Mouse (Mus musculus) heart, postnatal 0 days (tissue): ENCODE results near the gene Ncf4. TPM values are rescaled to one million over a fixed set of nuclear protein-coding genes. Genes with fewer than 3 reads are reported as not detected.

Source experiments
- ATAC-seq: fragments of 200-750 bp; cut with Nextera tagmentation; 2 replicates; pipeline ENCODE4 v1.8.0; 2017; ENCODE audit warnings: low read depth, moderate number of reproducible peaks, moderate library complexity; ENCODE audit not compliant: insufficient read depth
- DNase-seq: peaks from one replicate; pipeline ENCODE4 v3.0.0-alpha.2; 2016; ENCODE audit warnings: low spot score
- H3K27ac ChIP-seq: fragments of 300-500 bp; sonication (generic); 2 replicates; pipeline ENCODE4 v1.5.1; 2014; ENCODE audit warnings: low read depth, mild to moderate bottlenecking
- H3K27me3 ChIP-seq: fragments of 300-500 bp; sonication (generic); 2 replicates; pipeline ENCODE4 v1.6.1; 2014; ENCODE audit warnings: low read length, mixed read lengths; ENCODE audit not compliant: control insufficient read depth, insufficient read depth
- H3K36me3 ChIP-seq: fragments of 300-500 bp; sonication (generic); replicated peaks from 2 replicates; pipeline ENCODE4 v1.6.1; 2014; ENCODE audit warnings: low read length, mixed read lengths; ENCODE audit not compliant: control insufficient read depth, insufficient read depth
- H3K4me1 ChIP-seq: fragments of 300-500 bp; sonication (generic); 2 replicates; pipeline ENCODE4 v1.6.1; 2014; ENCODE audit warnings: antibody characterized with exemption; ENCODE audit not compliant: control insufficient read depth, insufficient read depth
- H3K4me2 ChIP-seq: fragments of 300-500 bp; sonication (generic); 2 replicates; pipeline ENCODE4 v1.6.1; 2014; ENCODE audit warnings: low read depth, mild to moderate bottlenecking, low read length, moderate library complexity
- H3K4me3 ChIP-seq: fragments of 300-500 bp; sonication (generic); 2 replicates; pipeline ENCODE4 v1.5.1; 2014; ENCODE audit warnings: low read depth, low read length
- H3K9ac ChIP-seq: fragments of 300-500 bp; sonication (generic); replicated peaks from 2 replicates; pipeline ENCODE4 v1.6.1; 2014; ENCODE audit warnings: low read depth, low read length, mixed read lengths
- H3K9me3 ChIP-seq: fragments of 300-500 bp; sonication (generic); replicated peaks from 2 replicates; pipeline ENCODE4 v1.6.1; 2016; ENCODE audit warnings: low read length; ENCODE audit not compliant: control insufficient read depth
- CTCF ChIP-seq: IDR thresholded peaks from 2 replicates; pipeline ENCODE4 v1.5.1; 2016; ENCODE audit warnings: antibody characterized with exemption, control low read depth, low read depth
- EP300 ChIP-seq: IDR thresholded peaks from 2 replicates; pipeline ENCODE4 v1.6.1; 2016; ENCODE audit warnings: antibody characterized with exemption, low read depth
- WGBS: fragments of 180-500 bp; shearing (Covaris S2); extraction: QIAGEN DNeasy Blood & Tissue Kit; methylation state at CpG from one replicate; pipeline ENCODE4 v1.1.7; 2014; 5-methylcytosine and 5-hydroxymethylcytosine counted together
- polyA plus RNA-seq: library from polyadenylated mRNA; unstranded; fragments of >200 nt; fragmentation: Nextera tagmentation; extraction: Ambion mirVana; gene quantifications from 2 replicates; pipeline ENCODE4 v1.2.1, GENCODE M21; 2015
- total RNA-seq: library from RNA; depleted of rRNA; stranded (reverse); fragments of >200 nt; gene quantifications from 2 replicates; pipeline ENCODE4 v1.2.3, GENCODE M21; 2014; ENCODE audit warnings: low replicate concordance

Gene Ncf4
- total and polyA plus RNA-seq, 2 experiments from 2014 or later = 1.3 to 1.5 TPM

DNA sequence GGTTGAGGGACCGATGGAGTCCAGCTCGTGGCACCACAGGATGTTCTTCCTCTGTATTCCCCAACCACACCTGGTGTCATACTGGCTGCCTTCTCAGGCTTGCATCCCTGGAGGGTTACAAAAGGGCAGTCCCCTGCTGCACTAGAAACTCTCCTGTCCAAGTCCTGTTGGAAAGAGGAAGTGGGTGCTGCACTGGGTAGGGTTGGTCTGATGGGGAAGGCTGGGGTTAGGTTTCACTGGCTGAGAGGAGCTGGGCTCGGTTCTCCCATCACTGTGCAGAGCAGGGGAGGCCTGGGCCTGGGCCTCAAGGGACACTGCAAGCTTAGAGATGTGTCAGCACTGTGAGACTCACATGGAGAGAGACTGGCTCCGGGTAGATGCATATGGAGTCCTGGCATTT, 34.4 kb upstream of the Ncf4 start:
- Histone ChIP-seq H3K9me3 (no peaks in the 10 kb centered on the region), H3K9ac (no peak overlapping the region), H3K4me1 (no peaks in the 10 kb centered on the region), H3K27me3 (peaks cover 10% of the 10 kb centered on the region), H3K36me3 (no peaks in the 10 kb centered on the region), H3K4me3 (no peak overlapping the region), H3K27ac (no peak overlapping the region), H3K4me2 (no peak overlapping the region)
- 69% methylated on average over 4 of the region's 4 CpGs for whole genome bisulfite sequencing
- no peak for ATAC-seq
- DNase-seq = no peak
- TF ChIP-seq EP300 = no peak
- no peak for TF ChIP-seq CTCF

DNA sequence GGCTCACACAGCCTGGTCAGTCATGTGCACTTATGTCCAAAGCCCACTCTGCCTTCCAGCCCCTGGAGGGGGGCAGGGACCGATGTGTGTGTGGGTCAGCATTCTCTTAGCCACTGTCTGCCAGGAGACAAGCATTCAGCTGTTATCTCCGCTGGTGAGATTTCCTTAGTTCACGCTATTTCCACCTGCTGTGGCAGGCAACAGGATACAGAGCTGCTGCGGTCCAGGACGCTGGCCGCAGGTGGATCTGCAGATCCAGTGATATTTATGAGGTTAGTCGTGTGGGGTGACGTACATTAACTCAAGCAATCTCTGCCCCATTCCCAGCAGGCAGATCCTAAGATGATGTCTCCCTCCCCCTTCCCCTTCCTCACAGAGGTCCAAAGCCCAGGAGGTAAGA, 33.2 kb upstream of the Ncf4 start:
- no peaks in the 10 kb centered on the region for H3K36me3 ChIP-seq
- no peaks in the 10 kb centered on the region for H3K4me1 ChIP-seq
- TF ChIP-seq CTCF = no peak
- TF ChIP-seq EP300 = no peak
- H3K4me2 ChIP-seq = no peak overlapping the region
- H3K4me3 ChIP-seq = no peak overlapping the region
- no peak overlapping the region for H3K9ac ChIP-seq
- H3K27ac ChIP-seq = no peak overlapping the region
- H3K9me3 ChIP-seq = no peaks in the 10 kb centered on the region
- no peak for DNase-seq
- no peak for ATAC-seq
- no peaks in the 10 kb centered on the region for H3K27me3 ChIP-seq
- 67% methylated on average over 8 of the region's 8 CpGs for WGBS

DNA sequence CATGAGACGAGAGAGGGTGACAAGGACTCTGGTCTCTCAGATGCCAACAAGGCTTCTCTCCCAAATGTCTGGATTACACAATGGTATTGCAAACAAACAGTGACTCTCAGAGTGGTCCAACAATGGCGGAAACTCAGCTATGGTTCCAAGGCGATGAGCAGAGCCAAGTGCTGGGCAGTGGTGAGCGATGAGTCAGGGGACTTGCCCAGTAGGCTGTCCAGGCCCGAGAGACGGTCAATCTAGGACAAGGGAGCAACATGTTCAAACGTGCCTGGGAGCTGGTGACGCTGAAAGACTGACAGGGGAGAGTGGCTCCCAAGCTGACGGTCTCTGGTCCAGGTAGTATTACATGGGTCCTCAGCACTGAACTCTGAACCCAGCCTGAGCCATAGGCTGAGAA, 29.3 kb upstream of the Ncf4 start:
- H3K9ac ChIP-seq = no peak overlapping the region
- DNase-seq = no peak
- H3K27me3 ChIP-seq = no peaks in the 10 kb centered on the region
- no peak overlapping the region for H3K27ac ChIP-seq
- 70% methylated on average over 9 of the region's 9 CpGs for WGBS
- TF ChIP-seq EP300 (no peak), CTCF (no peak)
- H3K4me2 ChIP-seq = no peak overlapping the region
- H3K36me3 ChIP-seq = no peaks in the 10 kb centered on the region
- H3K4me1 ChIP-seq = no peaks in the 10 kb centered on the region
- ATAC-seq = no peak
- no peak overlapping the region for H3K4me3 ChIP-seq
- H3K9me3 ChIP-seq = no peaks in the 10 kb centered on the region

DNA sequence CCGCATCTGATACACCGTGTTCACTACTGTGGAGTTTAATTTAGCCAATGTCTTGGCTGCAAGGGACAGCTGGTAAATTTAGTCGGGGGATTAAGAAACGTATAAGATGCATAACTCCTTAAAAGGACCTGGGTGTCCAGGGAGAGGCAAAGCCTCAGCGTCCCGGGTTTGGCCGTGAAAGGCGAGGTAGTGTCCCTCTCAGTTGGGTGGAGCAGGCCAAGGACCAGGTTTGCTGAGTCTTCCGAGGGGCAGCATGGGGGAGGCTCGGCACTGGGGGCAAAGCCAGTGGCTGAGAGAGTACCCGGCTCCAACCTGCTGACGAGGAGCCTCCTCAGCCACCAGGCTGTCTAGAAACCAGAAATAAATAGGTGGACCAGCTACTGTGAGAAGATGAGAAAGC, 16.8 kb upstream of the Ncf4 start:
- no peak overlapping the region for H3K9ac ChIP-seq
- no peak overlapping the region for H3K4me2 ChIP-seq
- ATAC-seq (no peak), DNase-seq (no peak)
- no peak overlapping the region for H3K27ac ChIP-seq
- 82% methylated on average over 12 of the region's 12 CpGs for WGBS
- no peak overlapping the region for H3K4me3 ChIP-seq
- no peaks in the 10 kb centered on the region for H3K4me1 ChIP-seq
- no peaks in the 10 kb centered on the region for H3K9me3 ChIP-seq
- H3K27me3 ChIP-seq = no peaks in the 10 kb centered on the region
- TF ChIP-seq EP300 (no peak), CTCF (no peak)
- H3K36me3 ChIP-seq = no peaks in the 10 kb centered on the region

DNA sequence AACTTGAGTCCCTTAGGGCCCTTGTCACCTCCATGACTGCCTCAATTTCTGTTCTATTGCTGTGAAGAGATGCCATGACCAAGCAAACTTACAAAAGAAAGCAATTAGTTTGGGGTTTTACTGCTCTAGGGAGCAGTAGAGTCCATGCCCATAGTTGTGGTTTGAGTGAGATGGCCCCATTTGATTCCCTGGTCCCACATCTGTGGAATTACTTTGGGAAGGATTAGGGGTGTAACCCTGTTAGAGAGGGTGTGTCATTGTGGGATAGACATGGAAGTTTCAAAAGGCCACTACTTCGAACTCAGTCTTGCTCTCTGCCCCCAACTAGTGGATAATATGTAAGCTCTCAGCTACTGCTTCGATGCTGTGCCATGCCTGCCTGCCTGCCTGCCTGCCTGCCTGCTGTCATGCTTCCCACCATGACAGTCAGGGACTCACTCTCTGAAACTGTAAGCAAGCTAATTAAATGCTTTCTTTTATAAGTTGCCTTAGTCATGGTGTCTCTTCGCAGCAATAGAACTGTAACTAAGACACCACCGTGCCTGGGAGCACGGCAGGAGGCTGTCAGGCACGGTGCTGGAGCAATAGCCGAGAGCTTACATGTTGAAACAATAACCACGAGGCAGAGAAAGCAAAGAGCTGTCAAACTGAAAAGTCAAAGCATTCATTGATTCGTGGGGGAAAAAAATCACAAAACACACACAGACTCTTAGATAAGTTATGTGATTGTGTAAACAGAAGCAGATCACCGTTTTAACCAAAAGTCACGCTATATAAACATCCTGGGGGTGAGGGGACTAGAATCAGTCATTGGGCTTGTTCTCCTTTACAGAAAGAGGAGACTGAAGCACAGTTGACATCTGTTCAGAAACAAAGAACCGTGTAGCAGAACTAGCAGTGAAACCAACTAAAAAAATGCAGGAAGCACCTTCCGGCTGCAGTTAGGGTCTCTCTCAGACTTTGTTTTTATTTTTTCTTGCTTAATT, 13.0 kb upstream of the Ncf4 start:
- Histone ChIP-seq H3K27ac (no peak overlapping the region), H3K4me2 (no peak overlapping the region), H3K9ac (no peak overlapping the region), H3K4me3 (no peak overlapping the region), H3K9me3 (no peaks in the 10 kb centered on the region), H3K4me1 (no peaks in the 10 kb centered on the region), H3K27me3 (0 out of 2 replicates have a peak, but pooled peaks cover 3% of the 10 kb centered on the region), H3K36me3 (no peaks in the 10 kb centered on the region)
- no peak for TF ChIP-seq EP300
- peak; percentile 21 for TF ChIP-seq CTCF
- DNase-seq = no peak
- no peak for ATAC-seq
- WGBS = 52% methylated on average over 13 of the region's 13 CpGs
